Comparison of ENCODE assay signal across 8 mouse cellular contexts in the genomic region with DNA sequence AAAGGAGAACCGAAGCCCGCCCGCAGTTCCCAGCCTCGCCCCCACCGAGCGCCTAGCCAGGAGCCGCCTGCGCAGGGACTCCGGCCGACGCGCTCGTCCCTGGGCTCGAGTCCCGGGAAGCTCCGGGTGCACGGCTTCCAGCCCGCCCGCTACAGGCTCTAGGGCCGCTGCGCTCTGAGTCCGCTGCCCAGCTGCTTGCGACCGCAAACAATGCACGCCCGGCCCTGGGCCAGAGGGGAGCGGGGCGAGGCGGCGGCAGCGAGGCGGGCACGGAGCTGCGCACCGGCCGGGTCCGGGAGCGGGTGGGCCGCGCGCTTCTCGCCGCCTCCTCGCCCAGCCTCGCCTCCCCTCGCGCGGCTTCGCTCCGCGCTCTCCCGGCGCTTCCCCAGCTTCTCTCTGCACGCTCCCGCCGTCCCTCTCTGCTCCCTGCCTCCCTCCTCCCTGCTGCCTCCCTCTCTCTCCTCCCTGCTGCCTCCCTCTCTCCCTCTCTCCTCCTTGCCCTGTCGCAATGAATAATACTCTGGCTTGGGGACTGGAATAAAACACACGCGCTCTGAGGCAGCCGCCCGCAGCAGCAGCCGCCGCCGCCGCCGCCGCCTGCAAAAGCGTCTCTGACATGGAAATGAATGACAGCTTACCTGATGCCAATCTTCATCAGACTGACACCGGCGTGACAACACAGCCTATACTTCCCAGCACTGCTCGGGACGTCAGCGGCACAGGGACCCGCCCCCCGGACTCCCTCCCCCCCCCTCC. TPM values are rescaled to one million over a fixed set of nuclear protein-coding genes. Genes with fewer than 3 reads are reported as not detected.
DNase-seq lines count a peak whose midpoint lies in the region; ATAC-seq and TF ChIP-seq lines count a peak whose summit lies in the region.

No protein-coding gene starts in this region.

- WGBS in liver, embryonic 16.5 days (ENCODE audit: insufficient replicate concordance): under 1% methylated on average over 70 of the region's 75 CpGs
- WGBS in neural tube, embryonic 15.5 days: under 1% methylated on average over 48 of the region's 75 CpGs

- no peaks in the 10 kb centered on the region for H3K36me3 ChIP-seq in liver, embryonic 16.5 days (ENCODE audit: control insufficient read depth, insufficient read depth)
- no peaks in the 10 kb centered on the region for H3K36me3 ChIP-seq in neural tube, embryonic 15.5 days

- no peak for TF ChIP-seq CTCF in Patski (IDR thresholded peaks at IDR 0.05)

- no peak for DNase-seq in Patski (ENCODE audit: low read depth, low spot score)
- peak; percentile 75 for DNase-seq in cerebellum, adult 8-10 months
- peak; percentile 69 for DNase-seq in heart, postnatal 4 days
- peak; percentile 81 to 90 for DNase-seq in layer of hippocampus, adult 18-20 months (ENCODE audit: low spot score in 2 of 2)
- DNase-seq in urinary bladder, postnatal 36 days (ENCODE audit: low spot score in 2 of 2): peak; percentile 45 to 52

- no peaks in the 10 kb centered on the region for H3K9me3 ChIP-seq in liver, embryonic 16.5 days (replicated peaks; ENCODE audit: control insufficient read depth, low read length)
- no peaks in the 10 kb centered on the region for H3K9me3 ChIP-seq in neural tube, embryonic 15.5 days (replicated peaks)

- in situ Hi-C loops in Patski (cut with MboI; ENCODE audit: low pct_unique_long_range_greater_than_20kb): no loop called here

- ATAC-seq in Patski: peak; percentile 84
- ATAC-seq in frontal cortex, adult (ENCODE audit: low TSS enrichment): peak; percentile 75
- ATAC-seq in liver, embryonic 16.5 days (ENCODE audit: low read depth): peak; percentile 66
- ATAC-seq in neural tube, embryonic 15.5 days (ENCODE audit: low FRiP score): peak; percentile 91

- POLR2A ChIA-PET in Patski (lab: Charles Lee): no interaction called here

- no peaks in the 10 kb centered on the region for H3K4me1 ChIP-seq in liver, embryonic 16.5 days (ENCODE audit: control insufficient read depth, low read depth, low read length)
- H3K4me1 ChIP-seq in neural tube, embryonic 15.5 days: peaks cover 40% of the 10 kb centered on the region

- CTCF ChIA-PET in Patski (lab: Charles Lee): interaction anchor here (0.8 to 2.0 kb wide), 3 partner anchors 28 to 83 kb away, joined by 3 to 4 read pairs (median 3); no protein-coding TSS in a partner anchor

- H3K4me3 ChIP-seq in liver, embryonic 16.5 days (ENCODE audit: low read depth, low read length): peak overlapping the region; percentile 57
- peak overlapping the region; percentile 70 for H3K4me3 ChIP-seq in neural tube, embryonic 15.5 days (replicated peaks)

- peak overlapping the region; percentile 73 for H3K4me2 ChIP-seq in liver, embryonic 16.5 days (ENCODE audit: low read depth, low read length)
- peak overlapping the region; percentile 85 for H3K4me2 ChIP-seq in neural tube, embryonic 15.5 days

- no peak overlapping the region for H3K27ac ChIP-seq in liver, embryonic 16.5 days (ENCODE audit: low read length)
- peak overlapping the region; percentile 95 for H3K27ac ChIP-seq in neural tube, embryonic 15.5 days (replicated peaks)

- peak overlapping the region; percentile 28; the same call in 1 of the 2 replicates for H3K9ac ChIP-seq in liver, embryonic 16.5 days (ENCODE audit: low read depth, low read length)
- H3K9ac ChIP-seq in neural tube, embryonic 15.5 days (replicated peaks): peak overlapping the region; percentile 82

- peaks cover 19% of the 10 kb centered on the region for H3K27me3 ChIP-seq in Patski
- peaks cover 60% of the 10 kb centered on the region for H3K27me3 ChIP-seq in liver, embryonic 16.5 days (ENCODE audit: control insufficient read depth, insufficient read depth, low read depth, low read length)
- no peaks in the 10 kb centered on the region; the same call in 1 of the 2 replicates for H3K27me3 ChIP-seq in neural tube, embryonic 15.5 days (replicated peaks)

RNA-seq across cellular contexts. Expression of a gene that starts 0.4 kb away (rescaled TPM):
- polyA plus RNA-seq in Patski (2021): 0.09 TPM
- 1 to 10 TPM; 7.0 TPM for total RNA-seq in heart, postnatal 4 days (2021)
- total RNA-seq in layer of hippocampus, adult 18-20 months (2021): 10 to 100 TPM; 38.3 to 39.2 TPM
- 0.34 and 0.50 TPM in 2 replicates for polyA plus RNA-seq in liver, embryonic 16.5 days (2015; fragmentation: Nextera tagmentation; extraction: Ambion mirVana)
- 46.1 and 52.3 TPM in 2 replicates for polyA plus RNA-seq in neural tube, embryonic 15.5 days (2015; fragmentation: Nextera tagmentation; extraction: Ambion mirVana)

Comparison
In these comparisons a context has a peak if more than half of its experiments do, and no peak if none do; other contexts are left out.
1. RNA of a gene that starts 0.4 kb away (polyA plus RNA-seq): 46.1 to 52.3 TPM in neural tube, embryonic 15.5 days; 0.34 to 0.50 TPM in liver, embryonic 16.5 days and 0.09 TPM in Patski (single experiment); every median in the first group is over 10 times any median in the second.
2. Peak in every context shown above with its lines, with median percentiles within 50 percentile points of each other: ATAC-seq.